Mouse (Mus musculus) heart, postnatal 14 days (tissue): ENCODE measurements around the gene Gm10778. TPM values are rescaled to one million over a fixed set of nuclear protein-coding genes. Genes with fewer than 3 reads are reported as not detected.
A peak's percentile ranks its signal among the peaks of the same experiment; 100 is the strongest.
"Not testable (repeated sequence)": the region's sequence is repeated elsewhere in the genome, so short reads cannot be mapped to it uniquely, and the experiment has no call there.

Source experiments
- DNase-seq, 2 experiments: peaks; one replicate each; pipeline ENCODE4 v3.0.0; 2021 to 2022
- intact Hi-C: fragments of 180-260 bp; cut with DNase I; formaldehyde crosslinking; loops from one replicate; pipeline ENCODE4 v1.15.1; 2025
- total RNA-seq, 2 experiments: library from RNA; stranded (reverse); gene quantifications; 2 replicates each; pipeline ENCODE4 v1.2.3; 2021

Gene Gm10778
- total RNA-seq, 2 experiments from 2014 or later, result 2.6 to 2.7 TPM

GRCm38 (mm10) chr10:81626101-81626993 is 22.5 kb upstream of the Gm10778 start:
- no peak for DNase-seq
- intact Hi-C loops, result loop anchor here (5.0 kb wide), 1 partner anchor 546 kb away; no protein-coding TSS in a partner anchor

- intact Hi-C loops, result loop anchor here (5.0 kb wide), 1 partner anchor 545 kb away; no protein-coding TSS in a partner anchor
- peak; percentile 90 to 91 for DNase-seq
Measured at GRCm38 (mm10) chr10:81626994-81627835, 21.6 kb upstream of the Gm10778 start, which contains the start of gene Sirt6. Sirt6 (minus strand) TSS chr10:81627797.

DNA sequence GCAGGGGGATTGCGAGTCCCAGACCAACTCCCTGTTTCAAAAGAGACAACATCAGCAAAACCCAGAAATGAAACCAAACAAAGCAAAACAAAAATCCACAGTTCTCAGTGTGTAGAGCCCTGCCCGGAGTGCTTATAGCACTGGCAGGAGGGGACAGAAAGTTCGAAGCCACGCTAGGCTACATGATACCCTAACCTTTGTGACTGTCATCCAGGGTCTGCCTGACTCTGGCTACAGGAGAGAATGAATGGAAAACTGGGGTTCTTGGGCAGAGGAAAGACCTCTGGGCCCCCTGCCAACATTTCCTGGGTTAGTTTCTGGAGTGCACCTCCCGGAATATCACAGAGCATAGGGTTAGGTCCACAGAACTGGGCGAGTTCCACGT is 21.0 kb upstream of the Gm10778 start:
- peak in 1 of 2 experiments; percentile 38 for DNase-seq
- intact Hi-C loops, result loop anchor here (5.0 kb wide), 1 partner anchor 544 kb away; no protein-coding TSS in a partner anchor

DNA sequence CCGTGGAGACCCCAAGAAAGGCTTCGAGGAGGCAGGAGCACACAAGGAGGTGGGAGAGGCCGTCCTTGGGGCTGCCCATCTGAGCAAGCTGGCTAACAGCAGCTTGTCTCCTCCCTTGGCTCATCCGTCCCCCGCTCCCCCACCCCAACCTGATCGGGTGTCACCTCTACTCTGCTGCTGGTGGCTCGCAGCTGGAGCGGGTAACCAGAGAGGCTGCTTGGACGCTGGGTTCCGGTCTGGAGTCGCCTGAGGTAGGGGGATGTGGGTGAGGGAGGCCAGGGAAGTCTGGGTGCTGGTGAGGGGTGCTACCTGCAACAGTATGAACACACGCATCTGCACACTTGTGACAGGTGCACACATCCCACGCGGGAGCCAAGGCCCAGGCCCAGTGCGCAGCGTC is 20.5 kb upstream of the Gm10778 start, which contains the start of gene Ankrd24:
TSS of gene Ankrd24 (plus strand) at position 151 of the 400 bp plus-strand sequence.
- no peak for DNase-seq
- intact Hi-C loops, result loop anchor here (5.0 kb wide), 1 partner anchor 544 kb away; no protein-coding TSS in a partner anchor

DNA sequence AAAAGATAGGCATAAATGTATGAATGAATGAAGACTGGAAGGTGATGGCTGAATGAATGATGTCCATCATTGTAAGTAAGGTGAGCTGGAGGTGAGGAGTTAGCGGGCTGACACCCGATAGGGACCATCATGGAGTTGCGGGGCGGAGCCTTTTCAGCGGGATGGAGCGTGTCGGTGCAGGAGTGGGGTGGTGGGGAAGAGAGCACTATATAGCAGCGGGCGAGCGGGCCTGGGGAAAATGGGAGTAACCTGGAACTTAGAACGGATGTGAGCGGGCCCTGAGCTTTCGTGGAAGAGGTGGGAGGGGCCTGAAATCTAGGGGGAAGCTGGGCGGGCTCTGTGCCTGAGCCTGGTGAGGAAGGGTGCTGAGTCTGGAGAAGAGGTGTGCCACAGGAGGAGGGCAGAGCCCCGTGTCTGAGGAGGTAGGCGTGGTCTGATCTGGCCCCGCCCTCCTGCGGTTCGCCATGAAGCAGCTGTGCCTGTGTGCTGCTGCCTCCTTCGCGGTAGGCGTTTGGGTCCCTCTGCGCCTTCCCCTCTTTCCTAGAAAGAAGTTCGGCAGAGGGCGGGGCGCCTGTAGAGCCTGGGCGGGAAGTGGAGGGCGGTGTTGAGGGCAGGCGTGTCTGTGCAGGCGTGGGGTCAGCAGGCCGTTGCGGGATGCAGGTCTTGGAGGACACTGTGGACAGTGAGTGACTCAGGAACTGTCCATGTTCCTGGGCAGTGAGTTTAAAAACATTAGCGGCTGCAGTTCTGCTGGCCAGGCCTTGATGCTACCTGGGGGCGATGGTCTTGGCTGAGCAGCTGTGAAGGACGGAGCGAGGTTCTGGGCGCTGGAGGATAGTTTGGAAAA is 15.4 kb upstream of the Gm10778 start:
- intact Hi-C loops, result no loop called here
- peak; percentile 77 to 82 for DNase-seq

- intact Hi-C loops, result no loop called here
- no peak for DNase-seq
Measured at GRCm38 (mm10) chr10:81636338-81636737, 12.5 kb upstream of the Gm10778 start.

GRCm38 (mm10) chr10:81638101-81638500 is 10.8 kb upstream of the Gm10778 start:
- intact Hi-C loops, result no loop called here
- no peak for DNase-seq

GRCm38 (mm10) chr10:81640825-81641224 is 8.0 kb upstream of the Gm10778 start:
- DNase-seq, intact Hi-C loops: not testable (repeated sequence)

GRCm38 (mm10) chr10:81641566-81641965 is 7.3 kb upstream of the Gm10778 start:
- DNase-seq, result peak in 1 of 2 experiments; percentile 0

DNA sequence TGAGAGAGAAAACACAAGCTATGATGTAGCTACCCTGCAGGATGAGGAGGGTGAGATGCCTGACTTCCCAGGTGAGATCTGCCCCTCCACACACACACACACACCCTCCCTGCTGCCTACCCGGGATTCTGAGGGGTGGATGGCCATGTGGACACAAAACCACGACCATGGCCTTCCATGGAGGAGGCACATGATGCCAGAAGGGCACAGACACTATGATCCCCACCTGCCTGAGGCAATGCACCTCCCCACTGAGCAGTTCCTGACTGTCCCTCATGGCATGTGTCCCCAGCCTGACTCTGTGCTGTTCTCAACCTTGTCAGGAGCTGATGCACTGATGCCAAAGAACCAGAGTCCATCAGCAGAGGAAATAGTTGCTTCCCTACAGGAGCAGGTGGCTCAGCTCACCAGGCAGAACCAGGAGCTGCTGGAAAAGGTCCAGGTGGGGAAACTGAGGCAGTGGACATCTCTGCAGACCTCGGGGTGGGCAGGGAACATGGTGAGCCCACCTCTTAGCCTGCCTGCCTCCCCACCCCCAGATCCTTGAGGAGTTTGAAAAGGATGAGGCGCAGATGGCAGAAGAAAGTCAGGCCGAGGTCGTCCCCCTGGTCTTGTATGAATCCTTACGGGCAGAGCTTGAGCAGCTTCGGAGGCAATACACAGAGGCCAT is 6.7 kb upstream of the Gm10778 start:
- DNase-seq, result peak in 1 of 2 experiments; percentile 21
- intact Hi-C loops, result no loop called here

More at GRCm38 (mm10) chr10:81641566-81641965, 7.3 kb upstream of the Gm10778 start:
- intact Hi-C loops, result no loop called here

- intact Hi-C loops, result no loop called here
- DNase-seq, result no peak
Measured at GRCm38 (mm10) chr10:81642648-81643448, 6.0 kb upstream of the Gm10778 start.

DNA sequence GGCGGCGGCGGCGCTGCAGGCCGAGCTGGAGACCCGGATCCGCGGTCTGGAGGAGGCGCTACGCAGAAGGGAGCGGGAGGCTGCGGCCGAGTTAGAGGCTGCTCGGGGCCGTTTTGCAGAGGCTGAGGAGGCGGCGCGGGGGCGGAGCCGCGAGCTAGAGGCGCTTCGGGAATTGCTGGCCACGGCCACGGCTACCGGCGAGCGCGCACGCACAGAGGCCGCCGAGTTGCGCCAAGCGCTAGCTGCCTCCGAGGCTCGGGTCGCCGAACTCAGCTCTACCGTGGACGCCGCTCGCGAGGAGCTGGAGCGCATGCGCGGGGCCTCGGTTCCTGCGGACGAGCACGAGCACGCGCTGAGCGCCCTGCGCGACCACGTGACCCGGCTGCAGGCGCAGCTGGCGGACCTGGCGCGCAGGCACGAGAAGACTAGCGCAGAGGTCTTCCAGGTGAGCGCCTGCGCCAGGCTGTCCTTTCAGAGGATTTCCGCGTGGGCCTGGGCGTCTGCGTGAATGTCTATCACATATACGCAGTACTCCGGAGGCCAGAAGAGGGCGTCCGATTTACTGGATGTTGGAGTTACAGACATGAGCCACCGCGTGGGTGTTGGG is 5.3 kb upstream of the Gm10778 start:
- intact Hi-C loops, result no loop called here

DNA sequence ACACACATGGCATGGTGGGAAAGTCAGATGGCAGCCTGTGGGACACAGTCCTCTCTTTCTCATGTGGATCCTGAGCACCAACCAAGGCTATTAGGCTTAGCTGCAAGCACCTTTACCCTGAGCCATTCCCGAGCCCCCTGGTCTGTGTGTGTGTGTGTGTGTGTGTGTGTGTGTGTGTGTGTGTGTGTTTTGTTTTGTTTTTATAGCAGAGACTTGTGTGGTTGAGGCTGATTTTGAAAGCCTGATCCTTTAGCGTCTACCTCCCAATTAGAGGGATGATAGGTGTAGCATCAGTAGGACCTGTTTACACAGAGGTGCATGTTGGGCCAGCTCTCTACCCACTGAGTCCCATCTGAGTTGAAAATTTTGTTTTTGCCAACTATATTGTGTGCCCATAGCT is 4.7 kb upstream of the Gm10778 start:
- intact Hi-C loops, result no loop called here

More for the DNA sequence above, 5.3 kb upstream of the Gm10778 start:
- DNase-seq, result peak; percentile 97 to 98

DNA sequence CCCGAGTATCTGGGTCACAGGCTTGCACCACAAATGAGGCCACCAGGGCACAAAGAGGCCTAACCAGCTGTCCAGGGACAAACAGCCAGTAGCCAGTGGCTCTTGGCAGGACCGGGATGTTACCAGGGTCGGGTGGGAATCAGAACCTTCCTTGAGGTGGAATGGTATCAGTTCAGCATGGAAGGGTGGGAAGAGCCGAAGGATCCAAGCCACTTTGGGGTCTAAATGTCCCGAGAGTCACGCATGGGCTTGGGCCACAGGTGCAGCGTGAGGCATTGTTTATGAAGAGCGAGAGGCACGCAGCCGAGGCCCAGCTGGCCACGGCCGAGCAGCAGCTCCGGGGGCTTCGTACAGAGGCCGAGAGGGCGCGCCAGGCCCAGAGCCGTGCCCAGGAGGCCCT is 4.1 kb upstream of the Gm10778 start:
- DNase-seq, result peak in 1 of 2 experiments; percentile 0
- intact Hi-C loops, result no loop called here

More for the DNA sequence above, 4.7 kb upstream of the Gm10778 start:
- DNase-seq, result no peak

GRCm38 (mm10) chr10:81645391-81645790 is 3.5 kb upstream of the Gm10778 start:
- DNase-seq, result no peak
- intact Hi-C loops, result no loop called here

DNA sequence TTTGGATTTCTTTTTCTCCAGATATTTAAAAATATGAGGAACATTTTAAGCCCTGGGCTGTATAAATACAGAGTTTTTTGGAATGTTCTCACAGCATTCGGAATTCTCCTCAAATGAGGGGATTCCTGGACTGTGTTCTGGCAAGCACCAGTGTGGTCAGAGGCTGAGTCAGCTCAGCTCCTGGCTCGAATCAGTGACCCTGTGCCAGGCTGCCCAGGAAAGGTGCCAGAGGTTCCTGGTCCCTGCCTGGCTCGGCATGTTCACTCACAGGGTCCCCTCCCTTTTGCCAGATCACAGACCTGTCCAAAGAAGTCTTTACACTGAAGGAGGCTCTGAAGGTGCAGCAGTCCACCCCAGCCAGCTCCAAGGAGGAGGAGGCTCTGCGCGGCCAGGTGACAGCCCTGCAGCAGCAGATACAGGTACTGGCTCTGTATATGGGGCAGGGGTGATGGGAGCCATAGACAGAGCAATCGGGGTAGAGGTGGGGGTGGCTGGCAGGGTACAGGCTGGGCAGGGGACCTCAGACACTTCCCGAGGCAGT is 2.8 kb upstream of the Gm10778 start:
- intact Hi-C loops, result no loop called here
- DNase-seq, result no peak

GRCm38 (mm10) chr10:81655178-81655577 is 6.3 kb downstream of the Gm10778 start:
- no peak for DNase-seq
- intact Hi-C loops, result no loop called here

GRCm38 (mm10) chr10:81656174-81656573 is 7.3 kb downstream of the Gm10778 start:
- intact Hi-C loops, result no loop called here
- no peak for DNase-seq
